Comparison of ENCODE assay signal across 20 mouse cellular contexts in genomic region chr13:69487108-69487507, GRCm38 (mm10). TPM values are rescaled to one million over a fixed set of nuclear protein-coding genes. Genes with fewer than 3 reads are reported as not detected.
DNase-seq lines count a peak whose midpoint lies in the region; ATAC-seq lines count a peak whose summit lies in the region.
"Had no signal": no experiment of that assay in that cellular context is flagged by ENCODE, and none has a peak within 500 bp of the region (broad histone marks: within the 10 kb centered on the region; RNA-seq: fewer than 3 reads in every experiment).

No protein-coding gene starts in this region.

- H3K36me3 ChIP-seq in kidney, embryonic 16.5 days (ENCODE audit: insufficient read depth, low read length): no peaks in the 10 kb centered on the region
- H3K36me3 ChIP-seq in midbrain, embryonic 11.5 days (ENCODE audit: control insufficient read depth, insufficient read depth, low read length): no peaks in the 10 kb centered on the region
- H3K36me3 ChIP-seq in midbrain, embryonic 10.5 days: no peaks in the 10 kb centered on the region
- H3K36me3 ChIP-seq in midbrain, embryonic 15.5 days (replicated peaks): no peaks in the 10 kb centered on the region
- H3K36me3 ChIP-seq: embryonic facial prominence, embryonic 12.5 days; forebrain, embryonic 10.5 days had no signal

- no peak overlapping the region for H3K27ac ChIP-seq in kidney, embryonic 16.5 days (ENCODE audit: low read length)
- H3K27ac ChIP-seq in midbrain, embryonic 11.5 days (ENCODE audit: low read depth, low read length): no peak overlapping the region
- H3K27ac ChIP-seq in midbrain, embryonic 10.5 days (replicated peaks): no peak overlapping the region
- no peak overlapping the region for H3K27ac ChIP-seq in midbrain, embryonic 15.5 days
- H3K27ac ChIP-seq: embryonic facial prominence, embryonic 12.5 days; forebrain, embryonic 10.5 days had no signal

- H3K4me3 ChIP-seq in kidney, embryonic 16.5 days (ENCODE audit: low read length): no peak overlapping the region
- H3K4me3 ChIP-seq in midbrain, embryonic 11.5 days (ENCODE audit: low read depth, low read length): no peak overlapping the region
- H3K4me3 ChIP-seq in midbrain, embryonic 10.5 days: no peak overlapping the region; the same call in 1 of the 2 replicates
- no peak overlapping the region for H3K4me3 ChIP-seq in midbrain, embryonic 15.5 days

- H3K4me2 ChIP-seq in kidney, embryonic 16.5 days (replicated peaks; ENCODE audit: low read depth, low read length): peak overlapping the region; percentile 59
- no peak overlapping the region for H3K4me2 ChIP-seq in midbrain, embryonic 11.5 days
- H3K4me2 ChIP-seq in midbrain, embryonic 15.5 days: peak overlapping the region; percentile 60; the same call in 1 of the 2 replicates

- no peak overlapping the region for H3K9ac ChIP-seq in kidney, embryonic 16.5 days (replicated peaks; ENCODE audit: low read length)
- H3K9ac ChIP-seq in midbrain, embryonic 11.5 days (ENCODE audit: low read length): no peak overlapping the region
- H3K9ac ChIP-seq in midbrain, embryonic 15.5 days: no peak overlapping the region; the same call in 1 of the 2 replicates
- H3K9ac ChIP-seq: liver, postnatal 0 days had no signal

- 83% methylated on average over 7 of the region's 7 CpGs for WGBS in kidney, embryonic 16.5 days
- 84% methylated on average over 7 of the region's 7 CpGs for WGBS in midbrain, embryonic 11.5 days
- 82% methylated on average over 7 of the region's 7 CpGs for WGBS in midbrain, embryonic 10.5 days
- 82% methylated on average over 7 of the region's 7 CpGs for WGBS in midbrain, embryonic 15.5 days

- H3K9me3 ChIP-seq in kidney, embryonic 16.5 days (ENCODE audit: low read length): no peaks in the 10 kb centered on the region
- H3K9me3 ChIP-seq in midbrain, embryonic 11.5 days (ENCODE audit: control insufficient read depth, low read length): no peaks in the 10 kb centered on the region
- no peaks in the 10 kb centered on the region for H3K9me3 ChIP-seq in midbrain, embryonic 10.5 days (replicated peaks)
- H3K9me3 ChIP-seq in midbrain, embryonic 15.5 days: no peaks in the 10 kb centered on the region
- H3K9me3 ChIP-seq: embryonic facial prominence, embryonic 12.5 days; forebrain, embryonic 10.5 days had no signal

- no peak for ATAC-seq in kidney, embryonic 16.5 days (ENCODE audit: low FRiP score, low TSS enrichment)
- no peak for ATAC-seq in midbrain, embryonic 11.5 days (ENCODE audit: low FRiP score)
- ATAC-seq in midbrain, embryonic 15.5 days (replicated peaks): no peak
- ATAC-seq: intestine, postnatal 0 days; liver, postnatal 0 days had no signal

- peaks cover 41% of the 10 kb centered on the region for H3K27me3 ChIP-seq in kidney, embryonic 16.5 days (ENCODE audit: insufficient read depth, low read length)
- H3K27me3 ChIP-seq in midbrain, embryonic 11.5 days (ENCODE audit: control insufficient read depth, insufficient read depth, low read length): peaks cover 19% of the 10 kb centered on the region
- peaks cover 80% of the 10 kb centered on the region for H3K27me3 ChIP-seq in midbrain, embryonic 10.5 days (ENCODE audit: low read depth, poor library complexity, severe bottlenecking)
- H3K27me3 ChIP-seq in midbrain, embryonic 15.5 days (replicated peaks): peaks cover 32% of the 10 kb centered on the region

- H3K4me1 ChIP-seq in kidney, embryonic 16.5 days (ENCODE audit: insufficient read depth, low read length): peaks cover 15% of the 10 kb centered on the region
- H3K4me1 ChIP-seq in midbrain, embryonic 11.5 days (ENCODE audit: control insufficient read depth, insufficient read depth, low read length): no peaks in the 10 kb centered on the region; the same call in 1 of the 2 replicates
- H3K4me1 ChIP-seq in midbrain, embryonic 10.5 days: peaks cover 35% of the 10 kb centered on the region
- H3K4me1 ChIP-seq in midbrain, embryonic 15.5 days: peaks cover 23% of the 10 kb centered on the region

- peak; percentile 80 for DNase-seq in heart, adult 11 months
- no peak for DNase-seq in heart, postnatal 4 days
- DNase-seq in kidney, postnatal 36 days: no peak
- DNase-seq in midbrain, embryonic 11.5 days (ENCODE audit: low spot score, missing footprints): peak; percentile 62
- no peak for DNase-seq in midbrain, embryonic 10.5 days (ENCODE audit: low spot score)
- no peak for DNase-seq in frontal cortex, postnatal 36 days (ENCODE audit: low spot score in 2 of 2)
- DNase-seq: adrenal gland, postnatal 25 days; B cell, adult 2 months; cerebellum, adult 2 months; gastrocnemius, postnatal 25 days; kidney, postnatal 25 days; layer of hippocampus, postnatal 36 days; liver; liver, postnatal 0 days; thymus, postnatal 14 days had no signal

RNA-seq across cellular contexts. Expression of gene Nsun2, which starts 46.4 kb away (rescaled TPM):
- 10 to 100 TPM; 48.9 to 50.9 TPM for total RNA-seq in heart, postnatal 4 days (2021)
- 124 and 131 TPM in 2 replicates for polyA plus RNA-seq in kidney, embryonic 16.5 days (2015; fragmentation: Nextera tagmentation; extraction: Ambion mirVana)
- 122 and 125 TPM in 2 replicates for polyA plus RNA-seq in midbrain, embryonic 11.5 days (2014; fragmentation: Nextera tagmentation; extraction: Ambion mirVana)
- polyA plus RNA-seq in midbrain, embryonic 10.5 days (2016; fragmentation: Nextera tagmentation; extraction: Ambion mirVana): 125 and 150 TPM in 2 replicates
- polyA plus RNA-seq in midbrain, embryonic 15.5 days (2015; fragmentation: Nextera tagmentation; extraction: Ambion mirVana): 72.0 and 73.1 TPM in 2 replicates

RNA-seq across cellular contexts. Expression of gene Tent4a, which starts 47.3 kb away (rescaled TPM):
- total RNA-seq in heart, postnatal 4 days (2021): 10 to 100 TPM; 23.1 to 25.0 TPM
- 5.0 and 5.1 TPM in 2 replicates for polyA plus RNA-seq in kidney, embryonic 16.5 days (2015; fragmentation: Nextera tagmentation; extraction: Ambion mirVana)
- polyA plus RNA-seq in midbrain, embryonic 11.5 days (2014; fragmentation: Nextera tagmentation; extraction: Ambion mirVana): 6.8 and 7.5 TPM in 2 replicates
- polyA plus RNA-seq in midbrain, embryonic 10.5 days (2016; fragmentation: Nextera tagmentation; extraction: Ambion mirVana): 4.9 and 5.2 TPM in 2 replicates
- 7.2 and 7.6 TPM in 2 replicates for polyA plus RNA-seq in midbrain, embryonic 15.5 days (2015; fragmentation: Nextera tagmentation; extraction: Ambion mirVana)

Comparison
In these comparisons a context has a peak if more than half of its experiments do, and no peak if none do; other contexts are left out.
1. DNase-seq: peak in heart, adult 11 months (single experiment) and midbrain, embryonic 11.5 days (single experiment); none in heart, postnatal 4 days (single experiment), kidney, postnatal 36 days (0 of 2), midbrain, embryonic 10.5 days (single experiment) and frontal cortex, postnatal 36 days (0 of 2).